Mouse (Mus musculus) forebrain, embryonic 10.5 days (tissue): ENCODE measurements at regions not wholly inside any gene's neighbourhood (a gene's known extent, or its start where the extent isn't known, plus 50 kb on each side); places are given as distances from the start of the nearest gene placed in this dataset.

Experiments used
- DNase-seq: peaks from one replicate; pipeline ENCODE4 v3.0.0-alpha.2; 2017; ENCODE audit warnings: low spot score; ENCODE audit errors: extremely low spot score
- H3K27ac ChIP-seq: fragments of 300-500 bp; sonication (generic); 2 replicates; pipeline ENCODE4 v1.5.1; 2016; ENCODE audit warnings: mild to moderate bottlenecking
- H3K27me3 ChIP-seq: fragments of 300-500 bp; sonication (generic); 2 replicates; pipeline ENCODE4 v1.6.1; 2016; ENCODE audit warnings: mild to moderate bottlenecking; ENCODE audit not compliant: poor library complexity, severe bottlenecking
- H3K36me3 ChIP-seq: fragments of 300-500 bp; sonication (generic); replicated peaks from 2 replicates; pipeline ENCODE4 v1.6.1; 2016; ENCODE audit warnings: mild to moderate bottlenecking, moderate library complexity
- H3K4me1 ChIP-seq: fragments of 300-500 bp; sonication (generic); 2 replicates; pipeline ENCODE4 v1.6.1; 2016
- H3K4me3 ChIP-seq: fragments of 300-500 bp; sonication (generic); 2 replicates; pipeline ENCODE4 v1.5.1; 2016; ENCODE audit warnings: mild to moderate bottlenecking, moderate library complexity
- H3K9me3 ChIP-seq: fragments of 300-500 bp; sonication (generic); 2 replicates; pipeline ENCODE4 v1.6.1; 2016; ENCODE audit warnings: mild to moderate bottlenecking, moderate library complexity
- WGBS: fragments of 180-500 bp; shearing (Covaris S2); methylation state at CpG from one replicate; pipeline ENCODE4 v1.1.7; 2016; 5-methylcytosine and 5-hydroxymethylcytosine counted together

DNA sequence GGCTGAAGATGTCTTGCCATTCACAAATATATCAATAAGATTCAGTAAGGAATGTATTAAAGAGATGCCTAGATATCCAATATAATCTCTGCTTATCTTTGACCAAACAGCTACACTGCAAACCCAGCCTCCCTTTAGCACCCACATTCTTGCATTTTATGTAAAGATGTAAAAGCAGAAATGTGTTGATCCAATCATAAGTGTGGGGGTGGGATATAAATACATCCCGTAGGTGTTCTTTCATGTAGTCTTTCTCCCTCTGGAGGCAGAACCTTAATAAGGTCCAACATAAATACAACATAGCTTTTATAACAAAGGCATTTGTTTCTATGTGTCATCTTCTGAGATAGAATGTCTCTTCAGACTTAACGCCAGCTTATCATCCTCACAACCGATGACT lies 637.1 kb upstream of the Flrt2 start:
- Histone ChIP-seq H3K9me3 (no peaks in the 10 kb centered on the region), H3K27me3 (no peaks in the 10 kb centered on the region), H3K4me1 (no peaks in the 10 kb centered on the region), H3K27ac (no peak overlapping the region), H3K4me3 (no peak overlapping the region), H3K36me3 (no peaks in the 10 kb centered on the region)
- 92% methylated on average over 3 of the region's 3 CpGs for WGBS
- no peak for DNase-seq

GRCm38 (mm10) chr12:95056926-95057325 lies 635.1 kb upstream of the Flrt2 start:
- Histone ChIP-seq H3K36me3 (no peaks in the 10 kb centered on the region), H3K9me3 (no peaks in the 10 kb centered on the region), H3K27ac (no peak overlapping the region), H3K4me3 (no peak overlapping the region), H3K27me3 (no peaks in the 10 kb centered on the region), H3K4me1 (no peaks in the 10 kb centered on the region)
- no peak for DNase-seq
- WGBS: 83% methylated on average over 7 of the region's 7 CpGs

DNA sequence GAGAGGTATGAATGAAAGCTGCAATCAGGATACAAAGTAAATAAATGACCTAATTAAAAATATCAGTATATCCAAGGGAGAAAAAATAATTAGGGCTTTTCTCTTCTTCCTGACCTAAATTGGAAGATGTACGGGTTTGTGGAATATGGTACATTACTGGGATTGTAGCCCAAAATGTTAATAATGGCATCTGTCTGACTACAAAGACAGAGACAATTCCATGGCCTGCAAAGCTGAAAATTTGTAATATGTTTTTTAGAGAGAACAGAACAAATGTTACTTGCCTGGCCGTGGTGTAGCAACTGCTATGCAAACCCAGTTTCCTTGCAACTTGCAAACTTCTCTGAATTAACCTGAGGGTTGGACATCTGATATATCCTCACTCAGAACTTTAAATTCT lies 632.6 kb upstream of the Flrt2 start:
- Histone ChIP-seq H3K27me3 (no peaks in the 10 kb centered on the region), H3K4me1 (no peaks in the 10 kb centered on the region), H3K36me3 (no peaks in the 10 kb centered on the region), H3K9me3 (no peaks in the 10 kb centered on the region), H3K4me3 (no peak overlapping the region), H3K27ac (no peak overlapping the region)
- no peak for DNase-seq
- 84% methylated on average over 2 of the region's 2 CpGs for WGBS

- no peaks in the 10 kb centered on the region; the same call in 1 of the 2 replicates for H3K4me1 ChIP-seq
- H3K4me3 ChIP-seq: no peak overlapping the region
- no peaks in the 10 kb centered on the region for H3K27me3 ChIP-seq
- H3K27ac ChIP-seq: no peak overlapping the region
- H3K36me3 ChIP-seq: no peaks in the 10 kb centered on the region
- no peak for DNase-seq
- WGBS: 79% methylated on average over 2 of the region's 2 CpGs
- no peaks in the 10 kb centered on the region for H3K9me3 ChIP-seq
These were observed 619.7 kb upstream of the Flrt2 start for GRCm38 (mm10) chr12:95072307-95072706.

GRCm38 (mm10) chr12:95119223-95119952 lies 572.6 kb upstream of the Flrt2 start:
- H3K4me3 ChIP-seq: no peak overlapping the region
- H3K4me1 ChIP-seq: peaks cover 12% of the 10 kb centered on the region; the same call in 1 of the 2 replicates
- no peaks in the 10 kb centered on the region for H3K36me3 ChIP-seq
- H3K27me3 ChIP-seq: no peaks in the 10 kb centered on the region
- no peak overlapping the region for H3K27ac ChIP-seq
- no peaks in the 10 kb centered on the region for H3K9me3 ChIP-seq
- DNase-seq: no peak
- 68% methylated on average over 3 of the region's 3 CpGs for whole genome bisulfite sequencing

- Histone ChIP-seq H3K36me3 (no peaks in the 10 kb centered on the region), H3K4me3 (no peak overlapping the region), H3K4me1 (no peaks in the 10 kb centered on the region), H3K27ac (no peak overlapping the region), H3K27me3 (no peaks in the 10 kb centered on the region), H3K9me3 (no peaks in the 10 kb centered on the region)
- DNase-seq: no peak
- WGBS: 88% methylated on average over 1 of the region's 1 CpGs
These were observed 559.2 kb upstream of the Flrt2 start for GRCm38 (mm10) chr12:95132804-95133203.

- no peaks in the 10 kb centered on the region for H3K4me1 ChIP-seq
- no peaks in the 10 kb centered on the region for H3K27me3 ChIP-seq
- H3K4me3 ChIP-seq: no peak overlapping the region
- no peak for DNase-seq
- no peaks in the 10 kb centered on the region for H3K9me3 ChIP-seq
- WGBS: 93% methylated on average over 4 of the region's 4 CpGs
- H3K27ac ChIP-seq: no peak overlapping the region
- no peaks in the 10 kb centered on the region for H3K36me3 ChIP-seq
These were observed 558.5 kb upstream of the Flrt2 start for GRCm38 (mm10) chr12:95133482-95133881.

- Histone ChIP-seq H3K27ac (no peak overlapping the region), H3K36me3 (no peaks in the 10 kb centered on the region), H3K27me3 (no peaks in the 10 kb centered on the region), H3K4me3 (no peak overlapping the region), H3K4me1 (no peaks in the 10 kb centered on the region), H3K9me3 (no peaks in the 10 kb centered on the region)
- no peak for DNase-seq
- 88% methylated on average over 2 of the region's 2 CpGs for WGBS
These were observed 553.9 kb upstream of the Flrt2 start for GRCm38 (mm10) chr12:95138167-95138566.

DNA sequence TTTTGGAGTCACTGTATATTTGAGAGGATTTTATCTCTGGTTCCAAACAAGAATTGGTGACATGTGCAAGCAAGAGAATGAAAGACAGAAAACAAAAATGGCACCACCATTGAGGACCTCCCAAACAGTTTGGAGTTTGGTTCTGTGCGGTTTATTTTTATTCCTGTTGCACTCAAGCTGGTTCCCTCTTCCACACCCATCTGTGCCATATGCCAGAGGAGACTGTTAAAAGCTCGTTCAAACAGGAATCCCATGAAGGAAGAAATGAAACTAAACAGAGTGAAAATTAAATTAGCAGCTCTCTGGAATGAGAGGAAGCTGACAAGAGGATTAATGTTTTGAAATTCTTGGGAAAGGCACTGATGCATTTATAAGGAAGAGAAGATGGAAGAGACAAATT lies 521.0 kb upstream of the Flrt2 start:
- Histone ChIP-seq H3K4me1 (no peaks in the 10 kb centered on the region), H3K9me3 (no peaks in the 10 kb centered on the region), H3K36me3 (no peaks in the 10 kb centered on the region), H3K27ac (no peak overlapping the region), H3K27me3 (no peaks in the 10 kb centered on the region), H3K4me3 (no peak overlapping the region)
- no peak for DNase-seq
- 78% methylated on average over 2 of the region's 2 CpGs for WGBS

GRCm38 (mm10) chr12:95173810-95174402 lies 518.1 kb upstream of the Flrt2 start:
- no peaks in the 10 kb centered on the region for H3K9me3 ChIP-seq
- H3K4me1 ChIP-seq: no peaks in the 10 kb centered on the region
- no peak overlapping the region for H3K27ac ChIP-seq
- H3K27me3 ChIP-seq: no peaks in the 10 kb centered on the region
- WGBS: 80% methylated on average over 1 of the region's 1 CpGs
- no peaks in the 10 kb centered on the region for H3K36me3 ChIP-seq
- no peak for DNase-seq
- H3K4me3 ChIP-seq: no peak overlapping the region

- Histone ChIP-seq H3K27me3 (no peaks in the 10 kb centered on the region), H3K4me1 (no peaks in the 10 kb centered on the region), H3K9me3 (no peaks in the 10 kb centered on the region), H3K27ac (no peak overlapping the region), H3K36me3 (no peaks in the 10 kb centered on the region), H3K4me3 (no peak overlapping the region)
- 93% methylated on average over 8 of the region's 8 CpGs for WGBS
- DNase-seq: no peak
These were observed 489.5 kb upstream of the Flrt2 start for GRCm38 (mm10) chr12:95202486-95202885.

DNA sequence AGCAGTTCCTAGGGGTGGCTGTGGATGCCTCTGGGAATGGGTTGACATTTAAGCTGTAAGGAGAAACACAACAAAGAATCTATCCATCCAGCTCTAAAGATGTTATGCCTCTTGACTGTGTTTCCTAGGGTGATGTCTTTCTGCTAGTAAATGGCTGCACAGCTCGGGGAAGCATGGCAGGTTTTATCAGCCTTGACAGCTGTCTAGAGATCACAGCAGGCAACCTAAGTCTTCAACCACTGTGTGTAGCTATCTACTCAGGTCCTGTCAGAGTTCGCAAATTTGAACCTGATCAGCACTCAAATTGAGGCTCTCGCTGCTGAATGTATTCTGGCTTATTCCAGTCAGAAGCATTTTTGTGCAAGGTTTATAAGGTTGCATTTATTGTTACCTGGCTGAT lies 486.9 kb upstream of the Flrt2 start:
- Histone ChIP-seq H3K27ac (no peak overlapping the region), H3K4me3 (no peak overlapping the region), H3K36me3 (no peaks in the 10 kb centered on the region), H3K27me3 (no peaks in the 10 kb centered on the region), H3K9me3 (no peaks in the 10 kb centered on the region), H3K4me1 (no peaks in the 10 kb centered on the region)
- no peak for DNase-seq
- 84% methylated on average over 3 of the region's 3 CpGs for WGBS

DNA sequence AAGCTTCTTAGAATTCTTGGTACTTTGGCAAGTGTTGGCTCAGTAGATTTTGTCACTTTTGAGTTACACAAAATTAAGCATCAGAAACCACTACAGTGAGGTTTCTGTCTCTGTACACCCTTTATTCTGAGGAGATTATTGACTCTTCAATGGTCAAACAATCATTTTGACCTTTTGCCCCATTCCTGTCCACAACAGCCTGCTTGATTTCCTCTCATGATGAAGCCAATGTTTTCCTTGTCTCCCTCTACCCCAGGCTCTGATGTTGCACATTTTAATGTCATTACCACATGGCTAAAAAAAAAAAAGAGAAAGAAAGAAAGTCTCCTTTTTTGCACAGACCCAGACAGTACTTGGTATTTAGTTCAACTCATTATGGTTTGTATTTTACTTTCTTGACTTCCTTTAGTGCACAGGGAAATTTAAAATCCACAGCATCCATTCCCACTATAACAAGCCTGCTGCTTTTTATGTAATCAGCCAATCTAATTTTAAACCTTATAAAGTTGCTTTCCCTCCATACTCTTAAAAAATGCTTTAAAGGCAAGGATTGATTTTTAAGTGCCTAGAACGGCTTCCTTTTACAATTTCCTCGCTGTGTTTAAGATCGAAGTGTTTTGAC lies 452.8 kb upstream of the Flrt2 start:
- Histone ChIP-seq H3K36me3 (no peaks in the 10 kb centered on the region), H3K9me3 (no peaks in the 10 kb centered on the region), H3K27ac (no peak overlapping the region), H3K4me3 (no peak overlapping the region), H3K4me1 (no peaks in the 10 kb centered on the region), H3K27me3 (no peaks in the 10 kb centered on the region)
- DNase-seq: no peak
- WGBS: 83% methylated on average over 3 of the region's 3 CpGs
